Mouse (Mus musculus): ENCODE measurements around the gene Asgr1.
A peak's percentile ranks its signal among the peaks of the same experiment; 100 is the strongest.
"Not testable (repeated sequence)": the region's sequence is repeated elsewhere in the genome, so short reads cannot be mapped to it uniquely, and the experiment has no call there.

The Asgr1 gene

GRCm38 (mm10) chr11:70070057-70070456 lies 16.2 kb downstream of the Asgr1 start:
- no peak for DNase-seq (ENCODE audit: low spot score)

- not testable (repeated sequence) for DNase-seq (ENCODE audit: low spot score)
These were observed 16.7 kb downstream of the Asgr1 start for GRCm38 (mm10) chr11:70070603-70071002.

- peak; percentile 84 for DNase-seq (ENCODE audit: low spot score)
These were observed 20.6 kb downstream of the Asgr1 start for GRCm38 (mm10) chr11:70074379-70075071.

DNA sequence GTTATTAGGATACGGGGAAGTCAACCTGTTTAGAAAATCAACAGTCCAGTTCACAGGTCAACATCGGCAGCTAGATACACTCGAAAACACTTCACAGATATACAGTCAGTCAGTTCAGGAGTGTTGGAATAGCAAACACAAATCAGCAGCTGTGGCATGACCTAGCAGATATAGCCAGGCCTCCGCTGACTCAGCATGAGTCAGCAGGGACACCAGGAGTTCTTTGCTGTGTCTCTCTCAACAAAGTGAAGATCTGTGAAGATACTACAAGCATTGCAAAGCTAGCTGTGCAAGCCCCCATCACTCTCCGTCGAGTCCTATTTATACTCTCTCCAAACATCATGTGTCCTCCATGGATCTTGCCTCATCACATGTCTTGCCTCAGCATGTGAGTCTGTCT lies 21.7 kb downstream of the Asgr1 start:
- no peak for DNase-seq (ENCODE audit: low spot score)

DNA sequence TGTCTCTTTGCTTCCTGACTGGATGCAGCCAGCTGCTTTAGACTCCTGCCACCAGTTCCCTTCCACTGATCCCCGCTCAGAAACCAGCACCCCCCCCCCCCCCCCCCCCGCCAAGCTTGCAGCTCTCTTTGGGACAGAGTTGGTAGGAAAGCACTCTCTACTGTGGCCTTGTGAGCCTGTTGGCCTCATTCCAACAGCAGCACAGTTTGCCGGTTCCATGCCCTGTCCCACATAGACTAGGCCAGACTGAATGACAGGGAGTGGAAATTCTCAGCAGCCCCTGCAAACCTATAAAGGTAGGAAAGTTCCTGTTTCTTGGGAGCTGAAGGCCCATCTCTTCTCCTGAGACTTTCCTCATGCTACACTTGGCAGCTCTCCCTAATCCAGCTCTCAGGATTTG lies 23.6 kb downstream of the Asgr1 start:
- DNase-seq (ENCODE audit: low spot score), result no peak

DNA sequence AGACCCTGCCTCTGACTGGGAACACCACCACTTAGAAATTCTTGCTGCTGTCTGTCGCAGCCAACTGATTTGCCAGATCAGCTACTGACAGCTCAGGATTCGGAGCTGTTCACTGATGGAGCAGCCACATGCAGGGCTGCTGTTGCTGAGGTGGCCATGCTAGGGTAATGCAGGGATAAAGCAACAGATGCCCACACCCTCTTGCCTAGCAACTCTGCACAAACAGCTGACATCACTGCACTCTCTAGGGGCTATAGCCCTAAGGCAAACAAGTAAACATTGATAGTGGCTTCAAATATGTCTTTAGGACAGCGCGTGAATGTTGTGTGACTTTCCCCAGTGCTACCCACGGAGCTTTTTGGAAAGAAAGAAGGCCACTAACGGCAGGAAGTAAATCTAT lies 25.3 kb downstream of the Asgr1 start:
- DNase-seq (ENCODE audit: low spot score), result no peak

- DNase-seq (ENCODE audit: low spot score), result no peak
These were observed 26.0 kb downstream of the Asgr1 start for GRCm38 (mm10) chr11:70079928-70080327.

- no peak for DNase-seq (ENCODE audit: low spot score)
These were observed 27.1 kb downstream of the Asgr1 start for GRCm38 (mm10) chr11:70080803-70081590.

- peak; percentile 14 for DNase-seq (ENCODE audit: low spot score)
These were observed 30.7 kb downstream of the Asgr1 start for GRCm38 (mm10) chr11:70084563-70084962.

DNA sequence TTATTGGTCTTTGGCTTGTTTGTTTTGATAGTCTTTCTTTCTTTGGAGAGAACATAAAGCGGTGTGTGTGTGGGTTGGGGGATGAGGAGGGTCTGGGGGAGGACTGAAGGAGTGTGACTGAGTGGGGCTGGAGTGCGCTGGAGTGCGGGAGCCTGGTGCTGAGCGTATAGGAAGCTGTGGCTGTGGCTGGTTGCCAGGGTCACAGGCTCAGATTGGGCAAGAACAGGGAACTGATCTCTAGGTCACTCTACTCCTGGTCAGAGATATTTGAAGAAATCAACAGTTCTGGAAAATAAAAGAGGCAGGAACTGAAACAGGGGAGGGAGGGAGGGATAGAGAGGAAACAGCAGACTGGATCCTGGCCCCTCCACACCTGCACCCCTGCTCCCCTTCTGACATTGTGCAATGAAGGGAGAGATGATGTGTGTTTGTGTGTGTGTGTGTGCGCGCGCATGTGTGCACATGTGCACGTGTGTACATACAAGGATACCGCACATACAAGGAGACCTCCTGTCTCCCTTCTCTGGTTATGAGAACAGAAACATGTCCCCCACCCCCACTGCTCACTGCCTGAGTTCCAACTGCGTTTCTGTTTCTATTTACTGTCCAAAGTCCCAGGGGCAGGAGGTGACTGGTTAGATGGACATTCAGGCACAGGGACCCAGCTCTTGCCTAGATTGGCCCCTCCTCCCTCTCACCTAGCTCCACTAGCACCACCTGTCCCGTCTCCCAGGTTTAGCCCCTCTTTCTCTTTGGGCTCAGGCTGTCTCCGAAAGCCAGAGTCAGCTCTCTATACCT lies 38.3 kb downstream of the Asgr1 start, which contains the start of gene Asgr2:
Asgr2 (plus strand) TSS at position 659 of the 798 bp plus-strand sequence.
- DNase-seq (ENCODE audit: low spot score), result peak; percentile 48

GRCm38 (mm10) chr11:70097396-70097795 lies 43.5 kb downstream of the Asgr1 start:
- no peak for DNase-seq (ENCODE audit: low spot score)

DNA sequence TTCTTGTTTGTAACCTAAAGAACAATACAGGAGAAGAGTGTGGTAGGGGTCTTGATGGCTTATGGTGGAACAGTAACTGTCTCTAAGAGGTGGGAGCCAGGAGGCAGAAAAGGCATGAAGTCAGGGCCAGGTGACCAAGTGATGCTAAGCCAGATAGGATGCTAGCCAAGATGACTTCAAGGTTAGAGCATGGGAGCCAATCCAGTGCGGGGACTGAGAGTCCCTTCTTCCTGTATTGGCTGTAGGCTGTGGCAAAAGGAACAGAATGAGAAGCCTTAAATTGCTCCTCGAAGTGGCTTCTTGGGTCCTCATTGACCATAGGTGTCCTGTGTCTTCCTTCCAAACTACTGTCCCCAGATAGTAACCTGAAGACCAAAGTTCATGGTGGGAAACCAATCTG lies 45.2 kb downstream of the Asgr1 start:
- DNase-seq (ENCODE audit: low spot score), result no peak

- DNase-seq (ENCODE audit: low spot score), result no peak
These were observed 45.9 kb downstream of the Asgr1 start for GRCm38 (mm10) chr11:70099809-70100208.

DNA sequence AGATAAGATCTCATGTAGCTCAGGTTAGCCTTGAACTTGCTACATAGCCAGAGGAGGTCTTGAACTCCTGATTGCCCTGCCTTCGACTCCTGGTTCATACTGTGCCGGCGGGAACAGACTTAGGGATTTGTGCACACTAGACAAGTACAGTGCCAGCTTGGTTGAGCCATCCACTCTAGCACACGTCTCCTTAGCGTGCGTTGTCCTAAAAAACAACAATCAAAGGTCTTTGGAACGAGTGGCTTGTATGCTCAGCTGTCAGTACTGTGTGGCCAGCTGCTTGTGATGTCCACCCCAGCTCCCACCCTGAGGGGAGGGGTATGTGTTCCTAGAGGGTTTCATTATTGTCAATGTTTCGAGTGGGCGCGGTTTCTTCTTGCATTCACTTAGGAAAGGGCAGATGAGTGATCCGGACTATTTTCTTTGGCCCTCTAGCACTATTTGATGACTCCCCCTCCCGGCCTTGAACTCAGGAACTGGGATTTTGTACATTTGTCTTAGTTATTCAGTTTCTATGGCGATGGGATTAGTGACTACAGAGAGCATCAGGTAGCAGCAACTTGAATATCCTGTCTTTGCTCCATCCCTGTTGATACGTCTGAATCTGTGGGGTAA lies 49.9 kb downstream of the Asgr1 start:
- no peak for DNase-seq (ENCODE audit: low spot score)

DNA sequence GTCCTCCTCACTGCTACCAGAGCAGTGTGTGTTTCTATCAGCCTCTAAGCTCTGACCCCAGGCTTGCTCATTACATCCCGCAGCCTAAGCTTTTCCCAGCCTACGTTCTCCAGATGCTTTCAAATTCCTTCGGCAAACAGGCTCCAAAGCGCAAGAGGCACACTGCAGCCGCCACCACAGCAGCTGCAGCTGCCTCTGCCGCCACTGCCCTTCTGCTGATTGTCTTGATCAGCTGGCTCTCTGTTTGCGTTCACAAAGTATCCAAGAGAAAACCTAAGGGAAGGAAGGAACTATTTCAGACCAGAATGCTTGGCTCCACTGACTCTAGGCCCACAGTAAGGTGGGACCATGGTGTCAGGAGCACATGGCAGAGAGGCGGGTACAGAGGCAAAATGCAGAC lies 53.2 kb downstream of the Asgr1 start:
- no peak for DNase-seq (ENCODE audit: low spot score)
